Mouse (Mus musculus) lung, embryonic 16.5 days (tissue): ENCODE measurements at regions not wholly inside any gene's neighbourhood (a gene's known extent, or its start where the extent isn't known, plus 50 kb on each side); places are given as distances from the start of the nearest gene placed in this dataset.

ENCODE experiments used
- ATAC-seq: fragments of 200-750 bp; cut with Nextera tagmentation; 2 replicates; pipeline ENCODE4 v1.8.0; 2017; ENCODE audit warnings: low read depth, mild to moderate bottlenecking, moderate library complexity
- H3K27ac ChIP-seq: fragments of 300-500 bp; sonication (generic); 2 replicates; pipeline ENCODE4 v1.5.1; 2014; ENCODE audit warnings: mild to moderate bottlenecking, control low read depth, low read length
- H3K27me3 ChIP-seq: fragments of 300-500 bp; sonication (generic); 2 replicates; pipeline ENCODE4 v1.6.1; 2014; ENCODE audit warnings: low read depth, low read length, mixed read lengths; ENCODE audit not compliant: control insufficient read depth, insufficient read depth
- H3K36me3 ChIP-seq: fragments of 300-500 bp; sonication (generic); 2 replicates; pipeline ENCODE4 v1.6.1; 2014; ENCODE audit warnings: low read length; ENCODE audit not compliant: control insufficient read depth, insufficient read depth
- H3K4me1 ChIP-seq: fragments of 300-500 bp; sonication (generic); replicated peaks from 2 replicates; pipeline ENCODE4 v1.6.1; 2014; ENCODE audit warnings: low read length, mixed read lengths; ENCODE audit not compliant: control insufficient read depth, insufficient read depth
- H3K4me2 ChIP-seq: fragments of 300-500 bp; sonication (generic); 2 replicates; pipeline ENCODE4 v1.6.1; 2014; ENCODE audit warnings: low read depth, low read length, control low read depth
- H3K4me3 ChIP-seq: fragments of 300-500 bp; sonication (generic); 2 replicates; pipeline ENCODE4 v1.5.1; 2014; ENCODE audit warnings: mild to moderate bottlenecking, low read length, control low read depth
- H3K9ac ChIP-seq: fragments of 300-500 bp; sonication (generic); 2 replicates; pipeline ENCODE4 v1.6.1; 2014; ENCODE audit warnings: low read length, control low read depth
- H3K9me3 ChIP-seq: fragments of 300-500 bp; sonication (generic); 2 replicates; pipeline ENCODE4 v1.6.1; 2016; ENCODE audit warnings: low read length; ENCODE audit not compliant: control insufficient read depth
- WGBS: fragments of 180-500 bp; shearing (Covaris S2); extraction: QIAGEN DNeasy Blood & Tissue Kit; methylation state at CpG from one replicate; pipeline ENCODE4 v1.1.7; 2014; 5-methylcytosine and 5-hydroxymethylcytosine counted together

DNA sequence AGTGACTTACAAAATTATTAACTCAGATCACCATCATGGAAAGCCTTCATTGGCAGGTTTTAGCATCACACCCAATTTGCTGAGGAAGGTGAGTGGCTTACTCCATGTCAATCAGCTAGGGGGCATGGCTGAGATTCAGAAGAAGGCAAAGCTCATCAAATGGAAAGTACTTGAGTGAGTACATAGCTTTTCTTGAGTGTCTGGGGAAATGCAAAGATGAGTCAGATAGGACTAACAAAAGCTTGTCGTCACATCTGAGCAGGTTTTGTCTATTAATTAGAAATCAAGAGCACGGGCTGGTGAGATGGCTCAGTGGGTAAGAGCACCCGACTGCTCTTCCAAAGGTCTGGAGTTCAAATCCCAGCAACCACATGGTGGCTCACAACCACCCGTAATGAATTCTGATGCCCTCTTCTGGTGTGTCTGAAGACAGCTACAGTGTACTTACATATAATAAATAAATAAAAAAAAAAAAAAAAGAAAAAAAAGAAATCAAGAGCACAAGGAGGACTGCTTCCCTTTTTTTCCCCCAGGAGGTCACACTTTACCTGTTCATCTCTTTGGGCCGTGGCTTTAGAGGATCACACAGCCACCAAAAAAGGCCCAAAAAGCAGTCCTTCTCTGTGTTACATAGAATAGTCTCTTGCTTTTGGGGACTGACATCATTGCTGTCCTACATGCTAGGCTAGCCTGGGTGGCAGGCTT, 130.8 kb upstream of the Itga4 start:
- H3K9me3 ChIP-seq = no peaks in the 10 kb centered on the region
- no peaks in the 10 kb centered on the region for H3K27me3 ChIP-seq
- H3K27ac ChIP-seq = no peak overlapping the region
- H3K4me1 ChIP-seq = no peaks in the 10 kb centered on the region
- 88% methylated on average over 4 of the region's 5 CpGs for WGBS
- H3K4me3 ChIP-seq = no peak overlapping the region
- H3K36me3 ChIP-seq = no peaks in the 10 kb centered on the region
- no peak overlapping the region for H3K9ac ChIP-seq
- no peak overlapping the region for H3K4me2 ChIP-seq
- no peak for ATAC-seq

DNA sequence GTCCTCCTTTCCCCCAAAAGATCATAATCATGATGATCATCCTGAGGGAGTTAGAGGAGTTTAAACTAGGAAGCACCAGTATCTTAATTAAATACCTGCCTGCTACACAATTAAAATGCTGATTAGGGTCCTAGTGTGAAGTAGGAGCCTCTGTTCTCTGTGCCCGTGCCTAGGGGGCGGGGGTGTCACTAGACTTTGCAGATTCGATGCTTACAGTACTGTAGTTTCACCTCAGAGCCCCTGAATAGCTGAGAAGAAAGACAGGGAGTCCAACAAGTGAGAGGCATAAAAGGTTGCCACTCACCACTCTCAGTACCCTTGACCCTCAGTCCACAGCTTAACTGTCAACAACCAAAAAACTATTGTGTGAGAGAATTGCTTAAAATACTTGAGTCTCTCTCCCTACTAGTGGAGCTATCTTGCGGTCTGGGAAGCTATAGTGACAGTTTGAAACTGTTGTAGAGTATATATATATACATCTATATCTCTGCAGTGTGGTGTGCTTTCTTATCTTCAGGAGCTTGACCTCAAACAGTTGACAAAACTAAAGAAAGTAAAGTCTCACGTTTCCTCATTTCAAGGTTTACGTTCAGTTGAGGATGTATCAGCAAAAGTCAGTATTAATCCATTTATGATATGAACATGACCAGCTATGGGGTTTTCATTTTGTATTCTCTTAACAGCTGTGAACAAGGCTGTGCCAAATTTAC, 128.9 kb upstream of the Itga4 start:
- Histone ChIP-seq H3K9me3 (no peaks in the 10 kb centered on the region), H3K27ac (no peak overlapping the region), H3K4me3 (no peak overlapping the region), H3K27me3 (no peaks in the 10 kb centered on the region), H3K36me3 (no peaks in the 10 kb centered on the region), H3K4me1 (no peaks in the 10 kb centered on the region), H3K9ac (no peak overlapping the region), H3K4me2 (no peak overlapping the region)
- no peak for ATAC-seq
- 23% methylated on average over 6 of the region's 6 CpGs for WGBS

DNA sequence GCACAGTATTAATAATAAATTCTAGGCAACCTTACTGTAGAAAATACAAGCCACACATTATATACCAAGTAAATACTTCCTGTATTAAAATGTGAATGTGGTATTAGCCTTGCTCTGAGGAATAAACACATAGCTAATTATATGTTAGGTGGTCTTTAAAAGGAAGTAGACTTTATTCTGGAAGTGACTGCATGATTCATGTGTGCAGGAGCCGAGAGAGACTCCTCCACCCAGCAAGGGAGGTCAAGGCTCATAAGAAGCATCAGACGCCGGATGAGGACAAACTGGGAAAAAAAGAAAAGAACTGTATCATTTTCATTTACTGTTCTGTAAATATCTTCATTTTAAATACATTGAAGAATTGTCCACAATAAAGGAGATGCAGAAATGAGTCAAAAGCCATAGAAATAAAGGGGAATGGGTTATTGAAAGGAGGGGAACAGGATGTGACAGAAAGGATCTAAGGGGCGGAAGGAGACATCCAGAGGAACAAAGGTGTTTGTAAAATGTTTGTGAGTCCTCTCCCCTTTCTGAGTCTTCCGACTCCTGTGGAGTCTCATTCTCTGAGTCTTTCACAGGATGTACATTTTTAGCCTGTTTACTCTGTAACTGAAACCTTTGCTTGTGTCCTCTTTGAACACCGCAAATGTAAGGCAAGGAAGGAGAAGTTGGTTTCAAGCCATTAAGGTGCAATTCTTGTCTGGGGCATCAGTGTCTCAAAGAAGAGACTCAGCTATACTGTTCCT, 128.1 kb upstream of the Itga4 start:
- H3K4me2 ChIP-seq = no peak overlapping the region
- H3K9ac ChIP-seq = no peak overlapping the region
- H3K9me3 ChIP-seq = no peaks in the 10 kb centered on the region
- H3K27ac ChIP-seq = no peak overlapping the region
- no peak overlapping the region for H3K4me3 ChIP-seq
- H3K36me3 ChIP-seq = no peaks in the 10 kb centered on the region
- WGBS = 50% methylated on average over 6 of the region's 6 CpGs
- H3K4me1 ChIP-seq = no peaks in the 10 kb centered on the region
- no peak for ATAC-seq
- no peaks in the 10 kb centered on the region for H3K27me3 ChIP-seq

DNA sequence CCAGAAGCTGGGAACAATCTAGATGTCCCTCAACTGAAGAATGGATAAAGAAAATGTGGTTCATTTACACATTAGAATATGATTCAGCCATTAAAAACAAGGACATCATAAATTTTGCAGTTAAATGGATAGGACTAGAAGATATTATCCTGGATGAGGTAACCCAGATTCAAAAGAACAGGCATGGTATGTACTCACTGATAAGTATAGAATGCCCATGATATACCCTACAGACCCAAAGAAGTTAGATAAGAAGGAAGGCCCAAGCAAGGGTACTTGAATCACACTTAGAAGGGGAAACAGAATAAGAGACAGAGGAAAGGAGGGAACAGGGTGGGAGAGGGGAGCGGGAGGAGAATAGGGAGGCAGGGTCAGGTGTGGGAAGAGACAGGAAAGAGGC, 127.4 kb upstream of the Itga4 start:
- Histone ChIP-seq H3K4me1 (no peaks in the 10 kb centered on the region), H3K9ac (no peak overlapping the region), H3K27me3 (no peaks in the 10 kb centered on the region), H3K27ac (no peak overlapping the region), H3K36me3 (no peaks in the 10 kb centered on the region), H3K9me3 (no peaks in the 10 kb centered on the region), H3K4me3 (no peak overlapping the region), H3K4me2 (no peak overlapping the region)
- no peak for ATAC-seq
- WGBS = 85% methylated on average over 1 of the region's 1 CpGs

DNA sequence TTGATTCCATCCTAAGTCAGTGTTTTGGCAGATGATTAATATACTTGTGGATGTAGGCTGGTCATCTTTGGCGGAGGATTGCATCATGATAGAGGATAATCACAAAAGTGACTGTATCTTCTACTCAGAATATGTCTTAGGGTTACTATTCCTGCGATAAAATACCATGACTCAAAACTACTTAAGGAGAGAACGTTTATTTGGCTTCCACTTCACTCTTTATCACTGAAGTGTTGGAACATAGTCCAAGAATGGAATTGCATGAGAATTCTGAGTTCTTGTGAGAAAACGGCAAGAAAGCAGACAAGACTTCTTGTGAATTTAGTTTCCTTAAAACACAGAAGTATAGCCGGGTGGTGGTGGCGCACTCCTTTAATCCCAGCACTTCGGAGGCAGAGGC, 124.6 kb upstream of the Itga4 start:
- no peaks in the 10 kb centered on the region; the same call in 1 of the 2 replicates for H3K9me3 ChIP-seq
- ATAC-seq = no peak
- 63% methylated on average over 7 of the region's 7 CpGs for WGBS
- H3K9ac ChIP-seq = no peak overlapping the region
- no peak overlapping the region for H3K4me2 ChIP-seq
- H3K27me3 ChIP-seq = no peaks in the 10 kb centered on the region
- H3K4me1 ChIP-seq = no peaks in the 10 kb centered on the region
- no peaks in the 10 kb centered on the region for H3K36me3 ChIP-seq
- H3K4me3 ChIP-seq = no peak overlapping the region
- H3K27ac ChIP-seq = no peak overlapping the region

DNA sequence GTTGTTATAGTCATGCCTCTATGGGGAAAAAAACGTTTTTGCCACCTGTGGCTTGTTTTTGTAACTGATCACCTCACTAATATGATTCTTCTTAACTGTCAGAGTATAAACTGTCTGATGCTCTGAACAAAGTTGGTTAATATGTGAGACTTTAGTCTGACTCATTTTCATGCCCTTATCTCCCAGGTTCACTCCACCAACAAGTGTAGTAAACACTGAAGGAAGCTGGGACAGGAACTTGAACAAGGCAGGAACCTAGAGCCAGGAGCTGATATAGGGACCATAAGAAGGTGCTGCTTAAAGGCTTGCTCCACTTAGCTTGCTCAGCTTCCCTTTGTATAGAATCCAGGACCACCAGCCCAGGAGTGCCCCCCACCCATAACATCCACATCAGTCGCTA, 124.0 kb upstream of the Itga4 start:
- no peak for ATAC-seq
- Histone ChIP-seq H3K27me3 (no peaks in the 10 kb centered on the region), H3K4me2 (no peak overlapping the region), H3K4me1 (no peaks in the 10 kb centered on the region), H3K4me3 (no peak overlapping the region), H3K9ac (no peak overlapping the region), H3K27ac (no peak overlapping the region), H3K9me3 (no peaks in the 10 kb centered on the region; the same call in 1 of the 2 replicates), H3K36me3 (no peaks in the 10 kb centered on the region)
- whole genome bisulfite sequencing = 71% methylated on average over 2 of the region's 2 CpGs

DNA sequence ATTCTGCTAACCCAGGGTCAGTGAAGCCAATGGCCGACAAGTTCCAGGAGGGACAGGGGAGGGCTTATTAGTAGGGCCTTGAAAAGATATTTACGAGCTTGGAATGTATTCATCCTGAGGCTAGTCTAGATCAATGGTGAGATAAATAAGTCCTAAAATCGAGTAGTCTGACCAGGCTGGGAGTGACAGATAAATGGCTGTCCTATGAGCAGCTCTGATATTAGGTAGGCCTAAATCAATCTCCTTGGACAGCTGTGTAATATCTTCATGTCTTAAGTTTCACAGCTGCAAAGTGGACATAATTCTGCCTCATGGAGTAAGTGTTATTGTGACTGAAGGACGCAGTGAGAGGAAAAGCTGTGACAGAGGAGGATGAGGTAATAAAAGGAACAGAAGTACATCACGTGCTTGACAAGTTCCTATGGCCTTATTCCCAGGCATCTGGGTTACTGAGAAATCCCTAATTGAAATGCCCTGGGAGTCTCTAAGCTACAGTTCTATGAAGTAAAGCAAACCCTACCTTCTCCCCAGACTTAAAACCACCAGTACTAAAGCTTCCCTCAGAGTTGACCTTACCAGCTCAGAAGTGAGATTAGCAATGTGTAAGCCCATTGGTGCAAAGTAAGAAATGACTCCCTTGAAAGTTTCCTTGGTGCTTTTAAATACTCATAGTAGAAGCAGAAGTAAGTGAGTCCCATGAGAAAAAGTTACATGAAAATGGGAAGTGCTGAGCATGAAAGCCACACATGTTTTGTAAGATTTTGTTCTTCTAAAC, 123.3 kb upstream of the Itga4 start:
- Histone ChIP-seq H3K4me1 (no peaks in the 10 kb centered on the region), H3K4me3 (no peak overlapping the region), H3K27ac (no peak overlapping the region), H3K36me3 (no peaks in the 10 kb centered on the region), H3K27me3 (no peaks in the 10 kb centered on the region), H3K9me3 (no peaks in the 10 kb centered on the region; the same call in 1 of the 2 replicates), H3K4me2 (no peak overlapping the region), H3K9ac (no peak overlapping the region)
- WGBS = 51% methylated on average over 5 of the region's 5 CpGs
- ATAC-seq = no peak

DNA sequence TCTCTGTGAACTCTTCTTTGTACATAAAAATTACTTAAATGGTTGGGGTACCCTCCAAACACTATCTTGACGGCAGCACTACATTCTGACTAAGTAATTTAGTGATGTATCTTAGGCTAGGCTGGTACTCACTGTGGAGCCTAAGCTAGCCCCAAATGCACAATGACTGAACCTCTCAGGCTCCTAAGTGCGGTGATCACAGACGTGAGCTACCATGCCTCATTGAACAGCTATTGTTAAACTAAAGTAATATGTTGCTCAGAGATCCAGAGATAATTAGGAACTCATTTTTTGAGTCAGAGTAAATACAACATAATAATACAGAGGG, 122.7 kb upstream of the Itga4 start:
- Histone ChIP-seq H3K9me3 (no peaks in the 10 kb centered on the region; the same call in 1 of the 2 replicates), H3K4me1 (no peaks in the 10 kb centered on the region), H3K4me2 (no peak overlapping the region), H3K4me3 (no peak overlapping the region), H3K9ac (no peak overlapping the region), H3K27ac (no peak overlapping the region), H3K27me3 (no peaks in the 10 kb centered on the region), H3K36me3 (no peaks in the 10 kb centered on the region)
- ATAC-seq = no peak
- 82% methylated on average over 3 of the region's 3 CpGs for WGBS

DNA sequence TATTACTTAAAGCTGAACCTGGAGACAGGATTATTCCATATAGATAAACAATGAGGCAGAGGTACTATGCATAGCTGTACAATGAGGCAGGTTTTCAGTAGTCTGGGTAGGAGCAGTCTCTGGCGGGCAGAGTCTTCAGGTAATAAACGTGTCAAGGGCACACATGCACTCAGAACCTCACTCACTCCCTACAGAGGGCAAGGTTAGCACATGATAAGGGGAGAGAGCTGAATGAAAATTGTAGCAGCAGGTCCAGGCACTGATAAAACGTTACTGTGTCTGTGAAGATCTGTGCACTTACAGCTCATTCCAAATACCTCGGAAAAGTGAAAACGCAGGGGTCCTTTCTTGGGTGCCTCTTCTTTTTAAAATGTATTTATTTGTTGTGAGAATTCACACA, 120.9 kb upstream of the Itga4 start:
- H3K27ac ChIP-seq = no peak overlapping the region
- H3K36me3 ChIP-seq = no peaks in the 10 kb centered on the region
- peaks cover 2% of the 10 kb centered on the region; the same call in 1 of the 2 replicates for H3K4me1 ChIP-seq
- 60% methylated on average over 5 of the region's 5 CpGs for WGBS
- no peak overlapping the region for H3K4me3 ChIP-seq
- ATAC-seq = no peak
- no peaks in the 10 kb centered on the region for H3K27me3 ChIP-seq
- no peak overlapping the region for H3K9ac ChIP-seq
- no peaks in the 10 kb centered on the region; the same call in 1 of the 2 replicates for H3K9me3 ChIP-seq
- no peak overlapping the region for H3K4me2 ChIP-seq
